Mouse (Mus musculus): ENCODE results near the gene Car15. TPM values are rescaled to one million over a fixed set of nuclear protein-coding genes. Genes with fewer than 3 reads are reported as not detected.

The Car15 gene
- polyA plus RNA-seq, 1 experiment from 2014 or later: 2.8 TPM

DNA sequence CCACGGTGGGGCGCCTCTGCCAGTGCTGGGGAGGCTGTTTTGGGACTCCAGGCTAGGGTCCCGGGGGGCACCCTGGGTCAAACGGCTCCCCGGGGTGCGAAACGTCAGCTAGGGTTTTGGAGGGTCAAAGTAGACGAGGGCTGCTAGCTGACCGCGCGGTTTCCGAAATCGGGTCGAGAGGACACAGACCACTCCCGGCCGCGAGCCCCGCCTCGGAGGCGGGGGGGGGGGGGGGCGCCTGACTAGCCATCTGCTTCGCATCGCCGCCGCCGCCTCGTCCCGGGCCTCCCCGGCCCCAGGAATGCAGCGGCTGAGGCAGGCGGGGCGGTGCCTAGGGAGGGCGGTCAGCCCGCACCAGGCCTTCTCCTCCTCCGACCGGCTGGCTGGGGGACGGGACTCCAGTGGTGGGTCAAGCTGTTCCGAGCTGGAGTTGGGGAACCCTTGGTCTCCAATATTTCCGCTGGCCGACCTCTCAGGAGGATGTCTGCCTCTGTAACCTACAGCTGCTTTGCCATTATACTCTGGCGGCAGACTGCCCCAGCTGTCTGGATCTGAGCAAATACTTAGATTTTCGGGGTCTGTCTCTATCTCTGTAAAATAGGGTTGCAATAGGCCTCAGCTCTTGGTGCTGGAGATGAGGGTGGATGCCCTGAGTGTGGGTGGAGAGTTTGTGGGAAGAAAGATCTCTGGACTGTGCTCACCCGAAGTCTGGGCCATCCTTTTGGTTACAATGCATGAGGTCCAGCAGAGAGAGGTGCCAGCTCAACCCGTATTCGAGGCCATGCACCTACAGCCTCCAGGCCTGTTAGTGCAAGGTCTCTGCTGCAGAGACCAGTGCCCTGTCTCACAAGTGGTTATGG, 39.6 kb downstream of the Car15 start:
- Histone ChIP-seq H3K4me1 (peaks cover 45% of the 10 kb centered on the region), H3K36me3 (peaks cover 2% of the 10 kb centered on the region; the same call in 1 of the 2 replicates), H3K9ac (replicated peaks) (no peak overlapping the region), H3K4me2 (peak overlapping the region; percentile 79), H3K4me3 (replicated peaks) (peak overlapping the region; percentile 49), H3K27ac (replicated peaks) (0 out of 2 replicates have a peak overlapping the region, but pooled peaks have one; percentile 42), H3K9me3 (replicated peaks) (no peaks in the 10 kb centered on the region), H3K27me3 (replicated peaks) (peaks cover 85% of the 10 kb centered on the region)
- WGBS: 2% methylated on average over 33 of the region's 45 CpGs
- ATAC-seq (ENCODE audit: low FRiP score): no peak

DNA sequence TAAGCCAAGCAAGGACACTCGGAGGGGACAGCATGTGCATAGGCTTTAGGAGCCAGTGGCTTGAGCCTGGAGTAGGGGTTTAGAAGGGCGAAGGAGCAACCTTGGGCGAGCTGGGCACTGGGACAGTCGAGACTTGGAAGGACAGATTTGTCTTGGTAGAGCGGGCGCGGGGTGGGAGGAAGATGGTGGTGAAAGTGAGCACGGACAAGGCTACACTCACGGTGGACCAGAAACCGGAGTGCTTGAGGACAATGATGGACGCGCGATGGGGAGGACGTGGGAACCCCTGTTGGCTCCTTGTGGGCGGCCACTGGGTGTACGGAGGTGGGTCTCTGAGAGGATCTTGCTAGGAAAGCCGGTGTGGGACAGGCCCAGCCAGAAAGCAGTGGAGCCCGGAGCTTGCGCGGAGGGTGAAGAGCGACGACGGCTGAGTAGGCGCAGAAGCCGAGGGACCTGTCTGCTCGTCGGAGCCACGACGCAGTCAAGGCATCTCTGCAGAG, 40.3 kb downstream of the Car15 start:
- peaks cover 8% of the 10 kb centered on the region for H3K36me3 ChIP-seq
- H3K4me3 ChIP-seq (replicated peaks): peak overlapping the region; percentile 49
- peaks cover 38% of the 10 kb centered on the region for H3K4me1 ChIP-seq
- H3K27me3 ChIP-seq (replicated peaks): peaks cover 78% of the 10 kb centered on the region
- peak overlapping the region; percentile 42; the same call in 1 of the 2 replicates for H3K27ac ChIP-seq (replicated peaks)
- no peak overlapping the region for H3K9ac ChIP-seq (replicated peaks)
- WGBS: 4% methylated on average over 29 of the region's 29 CpGs
- no peaks in the 10 kb centered on the region for H3K9me3 ChIP-seq (replicated peaks)
- H3K4me2 ChIP-seq: peak overlapping the region; percentile 79
- no peak for ATAC-seq (ENCODE audit: low FRiP score)

DNA sequence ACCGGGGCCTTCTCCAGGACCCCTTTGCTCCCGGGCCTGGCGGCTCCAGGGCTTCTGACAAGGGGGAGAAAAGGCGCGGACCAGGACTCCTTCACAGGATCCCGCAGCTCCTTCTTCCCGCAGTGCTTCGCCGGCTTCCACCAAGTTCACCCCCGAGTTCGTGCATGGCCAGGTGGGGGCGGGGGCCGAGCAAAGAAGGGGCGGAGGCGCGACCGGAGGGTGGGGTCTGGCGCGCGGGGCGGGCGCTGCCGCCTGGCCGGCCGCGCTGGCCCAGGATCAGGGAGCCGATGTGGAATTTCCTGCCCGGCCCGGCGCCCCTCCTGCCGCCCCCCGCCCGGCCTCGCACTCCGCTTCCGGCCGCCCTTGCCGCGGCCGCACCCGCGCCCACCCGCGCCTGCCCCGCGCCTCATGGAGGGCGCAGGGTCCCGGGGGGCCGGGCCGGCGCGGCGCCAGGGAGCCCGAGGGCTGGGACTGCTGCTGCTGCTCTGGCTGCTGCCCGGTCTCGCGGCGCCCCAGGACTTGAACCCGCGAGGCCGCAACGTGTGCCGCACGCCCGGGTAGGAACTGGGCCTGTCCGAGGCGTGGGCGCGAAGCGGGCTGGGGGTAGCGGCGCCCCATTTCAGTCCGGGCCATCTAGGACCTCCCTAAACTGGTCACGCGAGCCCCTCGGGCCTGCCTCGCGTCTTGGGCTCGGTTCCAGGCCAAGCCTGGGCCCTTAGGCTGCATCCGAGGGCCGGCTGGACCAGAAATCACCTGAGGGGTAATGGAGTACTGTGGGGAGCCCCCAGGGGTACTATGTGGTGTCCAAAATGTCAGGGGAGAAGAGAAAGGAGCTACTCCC, 41.0 kb downstream of the Car15 start, which contains the start of gene Scarf2:
TSS of gene Scarf2 (plus strand) at position 312 of the 841 bp plus-strand sequence.
- Histone ChIP-seq H3K4me3 (replicated peaks) (peak within 1 kb of the TSS; percentile 49), H3K36me3 (peaks cover 14% of the 10 kb centered on the region), H3K4me1 (peaks cover 32% of the 10 kb centered on the region), H3K9ac (replicated peaks) (peak within 1 kb of the TSS; percentile 55), H3K9me3 (replicated peaks) (no peaks in the 10 kb centered on the region), H3K4me2 (peak within 1 kb of the TSS; percentile 79), H3K27ac (replicated peaks) (peak within 1 kb of the TSS; percentile 42; the same call in 1 of the 2 replicates), H3K27me3 (replicated peaks) (peaks cover 71% of the 10 kb centered on the region)
- ATAC-seq (ENCODE audit: low FRiP score): peak; percentile 22; the same call in 1 of the 2 replicates
- 2% methylated on average over 70 of the region's 81 CpGs for WGBS

DNA sequence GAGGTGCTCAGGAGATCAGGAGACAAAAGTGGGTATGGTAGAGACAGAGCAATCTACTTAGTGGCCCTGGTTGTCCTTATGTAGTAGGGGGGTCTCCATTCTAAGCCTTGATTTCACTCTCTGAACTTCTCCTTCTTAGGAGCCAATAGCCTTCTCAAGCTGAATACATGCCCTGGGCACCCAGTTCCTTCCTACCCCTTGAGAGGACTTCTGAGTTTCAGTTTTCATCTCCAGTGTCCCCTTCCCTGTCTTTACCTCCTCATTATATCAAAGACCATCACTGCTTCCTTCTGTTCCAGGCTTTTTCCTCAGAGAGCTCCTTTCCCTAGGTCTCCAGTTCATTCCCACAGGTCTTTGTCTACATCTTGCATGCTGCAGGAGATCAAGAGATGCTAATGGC, 41.6 kb downstream of the Car15 start:
- Histone ChIP-seq H3K36me3 (peaks cover 20% of the 10 kb centered on the region), H3K9me3 (replicated peaks) (no peaks in the 10 kb centered on the region), H3K4me2 (peak overlapping the region; percentile 79), H3K27ac (replicated peaks) (no peak overlapping the region), H3K9ac (replicated peaks) (no peak overlapping the region), H3K27me3 (replicated peaks) (peaks cover 65% of the 10 kb centered on the region), H3K4me1 (peaks cover 26% of the 10 kb centered on the region), H3K4me3 (replicated peaks) (peak overlapping the region; percentile 49)
- ATAC-seq (ENCODE audit: low FRiP score): no peak

DNA sequence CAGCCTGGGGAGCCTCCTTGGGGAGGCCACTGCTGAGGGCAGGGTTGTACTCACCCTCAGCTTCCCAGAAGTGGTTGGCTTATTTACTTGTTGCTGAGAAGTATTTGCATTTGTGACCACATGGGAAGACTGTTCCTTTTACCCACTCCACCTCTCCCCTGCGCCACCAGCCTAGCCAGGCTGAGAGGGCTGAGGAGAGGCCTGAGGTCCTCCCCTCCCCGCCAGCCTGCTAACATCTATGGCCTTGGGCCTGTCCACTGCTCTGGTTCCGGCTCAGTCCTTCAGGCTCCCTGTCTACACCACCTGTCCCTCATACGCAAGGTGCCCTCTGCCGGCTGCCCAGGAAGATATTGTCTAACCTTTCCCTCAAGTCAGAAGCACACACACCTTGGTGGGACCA, 42.5 kb downstream of the Car15 start:
- Histone ChIP-seq H3K9ac (replicated peaks) (no peak overlapping the region), H3K27ac (replicated peaks) (no peak overlapping the region), H3K4me3 (replicated peaks) (no peak overlapping the region), H3K4me1 (peaks cover 26% of the 10 kb centered on the region), H3K36me3 (peaks cover 27% of the 10 kb centered on the region), H3K4me2 (no peak overlapping the region), H3K9me3 (replicated peaks) (no peaks in the 10 kb centered on the region), H3K27me3 (replicated peaks) (peaks cover 56% of the 10 kb centered on the region)
- ATAC-seq (ENCODE audit: low FRiP score): no peak
- 58% methylated on average over 5 of the region's 5 CpGs for WGBS

DNA sequence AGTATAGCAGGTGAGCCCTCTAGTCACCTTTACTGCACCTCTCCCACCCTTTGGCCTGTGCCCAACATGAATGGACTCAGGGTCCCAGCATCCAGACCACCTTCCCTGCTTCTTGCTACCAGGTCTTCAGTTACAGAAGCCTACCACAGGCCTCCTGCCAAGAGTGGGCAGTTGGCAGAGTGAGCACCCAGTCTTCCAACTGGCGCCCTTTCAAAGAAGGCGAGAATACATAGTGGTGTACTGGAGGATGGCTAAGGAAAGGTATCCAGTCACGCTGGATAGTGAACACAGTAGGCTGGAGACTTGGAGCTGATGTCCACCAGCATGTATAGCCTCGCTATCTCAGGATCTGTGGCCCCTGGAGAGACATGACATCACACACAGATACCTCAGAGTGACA, 44.1 kb downstream of the Car15 start:
- 89% methylated on average over 4 of the region's 4 CpGs for WGBS
- Histone ChIP-seq H3K36me3 (peaks cover 40% of the 10 kb centered on the region), H3K27me3 (replicated peaks) (peaks cover 42% of the 10 kb centered on the region)

DNA sequence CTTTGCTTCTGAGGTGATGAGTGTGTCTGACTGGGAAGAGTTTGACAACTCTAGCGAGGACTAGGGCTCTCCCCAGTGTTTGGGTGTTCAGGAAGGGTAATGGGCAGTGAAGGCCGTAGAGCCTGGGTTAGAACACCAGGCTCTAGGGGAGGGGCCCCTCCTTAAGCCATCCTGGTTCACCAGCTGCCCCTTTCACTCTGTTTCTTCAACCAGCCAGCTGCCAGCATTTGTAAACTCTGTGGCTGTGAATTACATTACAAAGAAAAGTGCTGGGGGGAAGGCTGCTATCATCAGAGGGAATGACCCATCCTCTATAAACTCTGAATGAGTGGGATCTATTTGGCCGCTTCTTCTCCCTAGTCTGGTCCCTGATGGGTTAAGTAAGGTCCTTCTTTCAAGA, 45.4 kb downstream of the Car15 start:
- ATAC-seq (ENCODE audit: low FRiP score): no peak
- Histone ChIP-seq H3K9ac (replicated peaks) (no peak overlapping the region), H3K27ac (replicated peaks) (no peak overlapping the region), H3K4me1 (peaks cover 12% of the 10 kb centered on the region), H3K4me2 (no peak overlapping the region), H3K27me3 (replicated peaks) (peaks cover 30% of the 10 kb centered on the region), H3K9me3 (replicated peaks) (no peaks in the 10 kb centered on the region), H3K36me3 (peaks cover 50% of the 10 kb centered on the region), H3K4me3 (replicated peaks) (no peak overlapping the region)
- WGBS: 59% methylated on average over 3 of the region's 3 CpGs

More for the DNA sequence above, 44.1 kb downstream of the Car15 start:
- Histone ChIP-seq H3K4me3 (replicated peaks) (no peak overlapping the region), H3K4me1 (peaks cover 24% of the 10 kb centered on the region), H3K9me3 (replicated peaks) (no peaks in the 10 kb centered on the region), H3K4me2 (no peak overlapping the region), H3K27ac (replicated peaks) (no peak overlapping the region), H3K9ac (replicated peaks) (no peak overlapping the region)
- ATAC-seq (ENCODE audit: low FRiP score): no peak

DNA sequence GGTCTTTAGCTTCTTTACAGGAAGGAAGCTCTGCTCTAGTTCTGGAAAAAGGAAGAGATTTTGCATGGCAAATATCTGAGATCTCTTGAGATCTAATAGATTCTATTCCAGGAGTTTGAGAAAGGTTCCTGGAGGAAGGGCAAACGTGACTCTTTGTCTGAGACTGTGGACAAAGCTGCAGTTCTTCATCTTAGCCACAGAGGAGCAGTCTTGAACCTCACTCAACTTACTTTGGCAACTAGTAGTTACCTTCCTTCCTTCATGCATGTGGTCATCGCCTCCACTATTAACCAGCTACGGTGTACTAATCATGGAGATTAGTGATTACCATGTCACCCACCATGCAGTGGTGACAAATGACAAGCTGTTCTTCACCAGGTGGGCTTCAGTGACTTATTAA, 52.8 kb downstream of the Car15 start:
- ATAC-seq (ENCODE audit: low FRiP score): no peak
- Histone ChIP-seq H3K9me3 (replicated peaks) (no peaks in the 10 kb centered on the region), H3K36me3 (peaks cover 70% of the 10 kb centered on the region)

More for the DNA sequence above, 52.8 kb downstream of the Car15 start:
- Histone ChIP-seq H3K4me1 (no peaks in the 10 kb centered on the region), H3K4me3 (replicated peaks) (no peak overlapping the region), H3K9ac (replicated peaks) (no peak overlapping the region), H3K4me2 (no peak overlapping the region), H3K27ac (replicated peaks) (no peak overlapping the region), H3K27me3 (replicated peaks) (no peaks in the 10 kb centered on the region)
- 70% methylated on average over 3 of the region's 3 CpGs for WGBS

Other genes with a start within 250 kb of the Car15 start
- 25.8 and 28.8 TPM in 2 replicates for gene Smpd4, start 219.0 kb downstream of the Car15 start, polyA plus RNA-seq (2015; fragmentation: Nextera tagmentation; extraction: Ambion mirVana)
- gene Ccdc74a, start 191.9 kb downstream of the Car15 start, polyA plus RNA-seq (2015; fragmentation: Nextera tagmentation; extraction: Ambion mirVana): 13.7 and 14.0 TPM in 2 replicates
- gene Med15, start 105.5 kb downstream of the Car15 start, polyA plus RNA-seq (2015; fragmentation: Nextera tagmentation; extraction: Ambion mirVana): 46.1 and 47.3 TPM in 2 replicates
- gene Klhl22, start 78.7 kb downstream of the Car15 start, polyA plus RNA-seq (2015; fragmentation: Nextera tagmentation; extraction: Ambion mirVana): 86.2 and 89.1 TPM in 2 replicates
- gene Scarf2, start 41.1 kb downstream of the Car15 start, polyA plus RNA-seq (2015; fragmentation: Nextera tagmentation; extraction: Ambion mirVana): 2.7 and 3.8 TPM in 2 replicates
- 4.0 and 5.3 TPM in 2 replicates for gene B830017H08Rik, start 5.2 kb downstream of the Car15 start, polyA plus RNA-seq (2015; fragmentation: Nextera tagmentation; extraction: Ambion mirVana)
- gene Gm20518, start 53.3 kb upstream of the Car15 start, polyA plus RNA-seq (2015; fragmentation: Nextera tagmentation; extraction: Ambion mirVana): 0.35 and 0.40 TPM in 2 replicates
- gene Tssk1, start 55.9 kb upstream of the Car15 start, polyA plus RNA-seq (2015; fragmentation: Nextera tagmentation; extraction: Ambion mirVana): not detected in 2 replicates
- gene Dgcr2, start 60.2 kb upstream of the Car15 start, polyA plus RNA-seq (2015; fragmentation: Nextera tagmentation; extraction: Ambion mirVana): 97.7 and 99.0 TPM in 2 replicates
- not detected in 2 replicates for gene Tssk2, start 60.3 kb upstream of the Car15 start, polyA plus RNA-seq (2015; fragmentation: Nextera tagmentation; extraction: Ambion mirVana)
- gene Ess2, start 73.0 kb upstream of the Car15 start, polyA plus RNA-seq (2015; fragmentation: Nextera tagmentation; extraction: Ambion mirVana): 40.7 and 42.5 TPM in 2 replicates
- gene Gsc2, start 76.7 kb upstream of the Car15 start, polyA plus RNA-seq (2015; fragmentation: Nextera tagmentation; extraction: Ambion mirVana): 0.15 TPM in 1 of 2 replicates, not detected in the other
- gene Slc25a1, start 89.9 kb upstream of the Car15 start, polyA plus RNA-seq (2015; fragmentation: Nextera tagmentation; extraction: Ambion mirVana): 187 and 221 TPM in 2 replicates
- not detected in 2 replicates for gene Vpreb2, start 142.1 kb upstream of the Car15 start, polyA plus RNA-seq (2015; fragmentation: Nextera tagmentation; extraction: Ambion mirVana)
- 148 and 162 TPM in 2 replicates for gene Dgcr6, start 214.5 kb upstream of the Car15 start, polyA plus RNA-seq (2015; fragmentation: Nextera tagmentation; extraction: Ambion mirVana)